Comparison of ENCODE assay signal across 8 mouse cellular contexts in genomic region chr5:35757639-35758001, GRCm38 (mm10). TPM values are rescaled to one million over a fixed set of nuclear protein-coding genes. Genes with fewer than 3 reads are reported as not detected.
A peak's percentile ranks its signal among the peaks of the same experiment; 100 is the strongest.
DNase-seq lines count a peak whose midpoint lies in the region; ATAC-seq and TF ChIP-seq lines count a peak whose summit lies in the region.

Gene Ablim2 (plus strand): TSS chr5:35757880.

- H3K27me3 ChIP-seq in hindbrain, embryonic 16.5 days (replicated peaks; ENCODE audit: control insufficient read depth, insufficient read depth, low read length) = peaks cover 13% of the 10 kb centered on the region

- H3K36me3 ChIP-seq in hindbrain, embryonic 16.5 days (ENCODE audit: control insufficient read depth, insufficient read depth, low read length) = no peaks in the 10 kb centered on the region

- H3K9ac ChIP-seq in hindbrain, embryonic 16.5 days (ENCODE audit: low read depth, low read length) = peak within 1 kb of the TSS; percentile 72

- peak; percentile 97 for ATAC-seq in hindbrain, embryonic 16.5 days

- peak; percentile 93 for DNase-seq in WW6 (ENCODE audit: low read depth, low spot score)
- peak; percentile 94 to 97 for DNase-seq in cerebellum, postnatal 36 days
- peak; percentile 96 for DNase-seq in gastrocnemius, adult 2 months
- DNase-seq in left cerebral cortex, adult 11 months (ENCODE audit: low spot score) = peak; percentile 92
- peak; percentile 94 for DNase-seq in lung, postnatal 36 days
- DNase-seq in retina, embryonic 14.5 days (ENCODE audit: low spot score) = peak; percentile 96
- peak; percentile 90 to 95 for DNase-seq in thymus, postnatal 36 days

- peak within 1 kb of the TSS; percentile 94 for H3K27ac ChIP-seq in gastrocnemius, adult 2 months
- H3K27ac ChIP-seq in hindbrain, embryonic 16.5 days (ENCODE audit: low read depth, low read length) = peak within 1 kb of the TSS; percentile 81

- 0% methylated on average over 29 of the region's 35 CpGs for WGBS in hindbrain, embryonic 16.5 days

- H3K4me2 ChIP-seq in hindbrain, embryonic 16.5 days (ENCODE audit: low read length) = peak within 1 kb of the TSS; percentile 78

- peak; percentile 19; the same call in 1 of the 2 replicates for TF ChIP-seq CTCF in gastrocnemius, adult 2 months (IDR thresholded peaks at IDR 0.05)

- peak within 1 kb of the TSS; percentile 94 for H3K4me3 ChIP-seq in gastrocnemius, adult 2 months
- H3K4me3 ChIP-seq in hindbrain, embryonic 16.5 days (ENCODE audit: low read length) = peak within 1 kb of the TSS; percentile 61

- no peaks in the 10 kb centered on the region for H3K9me3 ChIP-seq in hindbrain, embryonic 16.5 days (ENCODE audit: control insufficient read depth, low read length)

- H3K4me1 ChIP-seq in hindbrain, embryonic 16.5 days (ENCODE audit: control insufficient read depth, insufficient read depth, low read depth, low read length) = peaks cover 8% of the 10 kb centered on the region

- intact Hi-C loops in gastrocnemius, adult 2 months (cut with DNase I) = loop anchor here (2.0 to 5.0 kb wide), 2 partner anchors 37 to 160 kb away; no protein-coding TSS in a partner anchor

RNA-seq across cellular contexts. Expression of gene Ablim2, which starts in this region (rescaled TPM):
- total RNA-seq in gastrocnemius, adult 2 months (2021) = 10 to 100 TPM; 40.7 to 42.5 TPM
- polyA plus RNA-seq in hindbrain, embryonic 16.5 days (2015; fragmentation: Nextera tagmentation; extraction: Ambion mirVana) = 39.3 and 40.2 TPM in 2 replicates

Comparison
In these comparisons a context has a peak if more than half of its experiments do, and no peak if none do; other contexts are left out.
1. Peak in every context shown above with its lines: DNase-seq, ATAC-seq, H3K4me3 ChIP-seq and H3K27ac ChIP-seq.